17 mouse cellular contexts compared by ENCODE assay signal in genomic region chr3:88232851-88233649, GRCm38 (mm10). TPM values are rescaled to one million over a fixed set of nuclear protein-coding genes. Genes with fewer than 3 reads are reported as not detected.
DNase-seq lines count a peak whose midpoint lies in the region; ATAC-seq and TF ChIP-seq lines count a peak whose summit lies in the region.
"Had no signal": no experiment of that assay in that cellular context is flagged by ENCODE, and none has a peak within 500 bp of the region (broad histone marks: within the 10 kb centered on the region; RNA-seq: fewer than 3 reads in every experiment).

No protein-coding gene starts in this region.

- peaks cover 27% of the 10 kb centered on the region for H3K36me3 ChIP-seq in forebrain, postnatal 0 days (ENCODE audit: insufficient read depth)
- H3K36me3 ChIP-seq in midbrain, embryonic 16.5 days (ENCODE audit: control insufficient read depth, insufficient read depth, low read length): no peaks in the 10 kb centered on the region; the same call in 1 of the 2 replicates
- H3K36me3 ChIP-seq in liver, postnatal 0 days (replicated peaks; ENCODE audit: insufficient read depth, low read length): no peaks in the 10 kb centered on the region
- H3K36me3 ChIP-seq: heart, embryonic 15.5 days had no signal

- H3K27me3 ChIP-seq in cerebellum, adult 2 months (ENCODE audit: control insufficient read depth, insufficient read depth, low read length): no peaks in the 10 kb centered on the region
- no peaks in the 10 kb centered on the region for H3K27me3 ChIP-seq in forebrain, postnatal 0 days (ENCODE audit: insufficient read depth, low read length)
- H3K27me3 ChIP-seq in midbrain, embryonic 16.5 days (ENCODE audit: control insufficient read depth, insufficient read depth, low read depth, low read length): peaks cover 9% of the 10 kb centered on the region
- peaks cover 38% of the 10 kb centered on the region; the same call in 1 of the 2 replicates for H3K27me3 ChIP-seq in liver, postnatal 0 days (ENCODE audit: insufficient read depth, low read length)

- TF ChIP-seq CTCF in cerebellum, adult 2 months (IDR thresholded peaks at IDR 0.05; ENCODE audit: borderline replicate concordance, insufficient read depth, low read depth, low read length): no peak
- no peak for TF ChIP-seq CTCF in brain, embryonic 14.5 days (IDR thresholded peaks at IDR 0.05; ENCODE audit: borderline replicate concordance, extremely low read depth, insufficient read depth, insufficient read length)
- TF ChIP-seq CTCF in forebrain, postnatal 0 days (IDR thresholded peaks at IDR 0.05; ENCODE audit: low read depth): no peak
- no peak for TF ChIP-seq CTCF in liver, postnatal 0 days (IDR thresholded peaks at IDR 0.05; ENCODE audit: low read depth)

- peaks cover 52% of the 10 kb centered on the region for H3K4me1 ChIP-seq in cerebellum, adult 2 months (ENCODE audit: control insufficient read depth, insufficient read depth, low read length)
- peaks cover 29% of the 10 kb centered on the region for H3K4me1 ChIP-seq in forebrain, postnatal 0 days (ENCODE audit: insufficient read depth)
- H3K4me1 ChIP-seq in midbrain, embryonic 16.5 days (ENCODE audit: control insufficient read depth, insufficient read depth, low read length): peaks cover 32% of the 10 kb centered on the region
- no peaks in the 10 kb centered on the region for H3K4me1 ChIP-seq in liver, postnatal 0 days (ENCODE audit: insufficient read depth)

- no peak overlapping the region for H3K4me2 ChIP-seq in forebrain, postnatal 0 days (ENCODE audit: low read depth)
- no peak overlapping the region for H3K4me2 ChIP-seq in midbrain, embryonic 16.5 days (ENCODE audit: low read length)
- H3K4me2 ChIP-seq in liver, postnatal 0 days (ENCODE audit: low read depth, low read length): no peak overlapping the region
- H3K4me2 ChIP-seq: heart, embryonic 15.5 days had no signal

- no peak for TF ChIP-seq EP300 in liver, postnatal 0 days (IDR thresholded peaks at IDR 0.05; ENCODE audit: low read depth)

- H3K27ac ChIP-seq in cerebellum, adult 2 months (ENCODE audit: insufficient read depth, low read length): no peak overlapping the region
- peak overlapping the region; percentile 62 for H3K27ac ChIP-seq in forebrain, postnatal 0 days (ENCODE audit: low read depth, low read length)
- peak overlapping the region; percentile 63 for H3K27ac ChIP-seq in midbrain, embryonic 16.5 days (ENCODE audit: low read length)
- no peak overlapping the region for H3K27ac ChIP-seq in liver, postnatal 0 days (ENCODE audit: low read depth)
- H3K27ac ChIP-seq: heart, embryonic 15.5 days had no signal

- no peak for TF ChIP-seq POLR2A in cerebellum, adult 2 months (IDR thresholded peaks at IDR 0.05; ENCODE audit: borderline replicate concordance, insufficient read depth, low read length)
- TF ChIP-seq POLR2A in brain, embryonic 14.5 days (IDR thresholded peaks at IDR 0.05; ENCODE audit: borderline replicate concordance, extremely low read depth, insufficient read depth, insufficient read length, poor library complexity, severe bottlenecking): no peak

- H3K4me3 ChIP-seq in cerebellum, adult 2 months (replicated peaks; ENCODE audit: insufficient read depth, low read depth, low read length): no peak overlapping the region
- H3K4me3 ChIP-seq in forebrain, postnatal 0 days (ENCODE audit: low read depth, low read length): no peak overlapping the region
- H3K4me3 ChIP-seq in midbrain, embryonic 16.5 days (ENCODE audit: low read depth, low read length): no peak overlapping the region
- H3K4me3 ChIP-seq in liver, postnatal 0 days (ENCODE audit: low read depth, low read length): no peak overlapping the region
- H3K4me3 ChIP-seq: erythroblast, embryonic 14.5 days; heart, embryonic 15.5 days; myocyte had no signal

- DNase-seq in cerebellum, adult 2 months: peak; percentile 48 to 58
- DNase-seq in cerebellum, postnatal 4 days (ENCODE audit: low spot score in 2 of 2): no peak
- DNase-seq in brain, embryonic 14.5 days (ENCODE audit: low read depth): peak; percentile 94
- peak; percentile 21 for DNase-seq in forebrain, postnatal 0 days
- DNase-seq in liver, postnatal 0 days: no peak
- DNase-seq in spleen, adult 18-20 months: no peak
- DNase-seq in heart, adult 9 months (ENCODE audit: low spot score in 2 of 2): no peak
- DNase-seq: adrenal gland, postnatal 36 days; gastrocnemius, postnatal 25 days; kidney, adult 2 months had no signal

- no peaks in the 10 kb centered on the region for H3K9me3 ChIP-seq in forebrain, postnatal 0 days (ENCODE audit: low read length)
- H3K9me3 ChIP-seq in midbrain, embryonic 16.5 days (replicated peaks; ENCODE audit: control insufficient read depth, low read length, poor library complexity, severe bottlenecking): no peaks in the 10 kb centered on the region
- no peaks in the 10 kb centered on the region for H3K9me3 ChIP-seq in liver, postnatal 0 days (ENCODE audit: low read length)
- H3K9me3 ChIP-seq: heart, embryonic 15.5 days had no signal

- H3K9ac ChIP-seq in forebrain, postnatal 0 days: peak overlapping the region; percentile 3; the same call in 1 of the 2 replicates
- 0 out of 2 replicates have a peak overlapping the region, but pooled peaks have one; percentile 26 for H3K9ac ChIP-seq in midbrain, embryonic 16.5 days (ENCODE audit: low read depth, low read length)
- no peak overlapping the region for H3K9ac ChIP-seq in liver, postnatal 0 days (replicated peaks)
- H3K9ac ChIP-seq: heart, embryonic 15.5 days had no signal

- ATAC-seq in forebrain, postnatal 0 days: no peak
- ATAC-seq in midbrain, embryonic 16.5 days: no peak
- ATAC-seq in liver, postnatal 0 days: no peak

- WGBS in cerebellum, adult 2 months: 58% methylated on average over 7 of the region's 7 CpGs
- 13% methylated on average over 7 of the region's 7 CpGs for whole genome bisulfite sequencing in forebrain, postnatal 0 days
- 15% methylated on average over 7 of the region's 7 CpGs for WGBS in midbrain, embryonic 16.5 days
- 22% methylated on average over 7 of the region's 7 CpGs for WGBS in liver, postnatal 0 days (ENCODE audit: insufficient replicate concordance)

RNA-seq across cellular contexts. Expression of gene Rhbg, which starts 21.5 kb away (rescaled TPM):
- 0.08 and 0.17 TPM in 2 replicates for polyA plus RNA-seq in cerebellum, adult 2 months (2012; rRNA removed)
- 0.45 and 0.73 TPM in 2 replicates for polyA plus RNA-seq in brain, embryonic 14.5 days (2012; rRNA removed)
- 0.19 TPM in 1 of 2 replicates, not detected in the other for total RNA-seq in forebrain, postnatal 0 days (2014; rRNA removed)
- 0.21 and 0.25 TPM in 2 replicates for polyA plus RNA-seq in forebrain, postnatal 0 days (2015; fragmentation: Nextera tagmentation; extraction: Ambion mirVana)
- 0.18 and 0.21 TPM in 2 replicates for polyA plus RNA-seq in midbrain, embryonic 16.5 days (2015; fragmentation: Nextera tagmentation; extraction: Ambion mirVana)
- 6.5 and 7.0 TPM in 2 replicates for polyA plus RNA-seq in liver, postnatal 0 days (2015; fragmentation: Nextera tagmentation; extraction: Ambion mirVana)
- total RNA-seq: common myeloid progenitor, adult 5-6 weeks; gastrocnemius, postnatal 25 days; layer of hippocampus, postnatal 25 days had no signal
- polyA plus RNA-seq: erythroblast, embryonic 14.5 days; myocyte had no signal

RNA-seq across cellular contexts. Expression of gene Gm38392, which starts 54.0 kb away (rescaled TPM):
- 0.10 TPM in 1 of 2 replicates, not detected in the other for polyA plus RNA-seq in cerebellum, adult 2 months (2012; rRNA removed)
- polyA plus RNA-seq in brain, embryonic 14.5 days (2012; rRNA removed): 0.11 TPM in 1 of 2 replicates, not detected in the other
- total RNA-seq in forebrain, postnatal 0 days (2014; rRNA removed): 0.69 TPM in 1 of 2 replicates, not detected in the other
- 0.16 TPM in 1 of 2 replicates, not detected in the other for polyA plus RNA-seq in forebrain, postnatal 0 days (2015; fragmentation: Nextera tagmentation; extraction: Ambion mirVana)
- polyA plus RNA-seq in midbrain, embryonic 16.5 days (2015; fragmentation: Nextera tagmentation; extraction: Ambion mirVana): 0.16 TPM in 1 of 2 replicates, not detected in the other
- 0.64 and 1.0 TPM in 2 replicates for polyA plus RNA-seq in liver, postnatal 0 days (2015; fragmentation: Nextera tagmentation; extraction: Ambion mirVana)
- total RNA-seq: common myeloid progenitor, adult 5-6 weeks; layer of hippocampus, postnatal 25 days; liver, adult 2 months had no signal
- polyA plus RNA-seq: erythroblast, embryonic 14.5 days; heart, embryonic 15.5 days; liver, adult 2 months had no signal

Comparison
In these comparisons a context has a peak if more than half of its experiments do, and no peak if none do; other contexts are left out.
1. DNase-seq: peak in cerebellum, adult 2 months (2 of 2), brain, embryonic 14.5 days (single experiment) and forebrain, postnatal 0 days (single experiment); none in cerebellum, postnatal 4 days (0 of 2), liver, postnatal 0 days (single experiment), spleen, adult 18-20 months (0 of 2) and heart, adult 9 months (0 of 2).
2. H3K27ac ChIP-seq: peak in forebrain, postnatal 0 days (single experiment) and midbrain, embryonic 16.5 days (single experiment); none in cerebellum, adult 2 months (single experiment) and liver, postnatal 0 days (single experiment).